Mouse (Mus musculus): ENCODE measurements around the gene Rras. TPM values are rescaled to one million over a fixed set of nuclear protein-coding genes. Genes with fewer than 3 reads are reported as not detected.

The Rras gene
- total and polyA plus RNA-seq, 3 experiments, result 3.2 to 16.3 (median 5.6) TPM

DNA sequence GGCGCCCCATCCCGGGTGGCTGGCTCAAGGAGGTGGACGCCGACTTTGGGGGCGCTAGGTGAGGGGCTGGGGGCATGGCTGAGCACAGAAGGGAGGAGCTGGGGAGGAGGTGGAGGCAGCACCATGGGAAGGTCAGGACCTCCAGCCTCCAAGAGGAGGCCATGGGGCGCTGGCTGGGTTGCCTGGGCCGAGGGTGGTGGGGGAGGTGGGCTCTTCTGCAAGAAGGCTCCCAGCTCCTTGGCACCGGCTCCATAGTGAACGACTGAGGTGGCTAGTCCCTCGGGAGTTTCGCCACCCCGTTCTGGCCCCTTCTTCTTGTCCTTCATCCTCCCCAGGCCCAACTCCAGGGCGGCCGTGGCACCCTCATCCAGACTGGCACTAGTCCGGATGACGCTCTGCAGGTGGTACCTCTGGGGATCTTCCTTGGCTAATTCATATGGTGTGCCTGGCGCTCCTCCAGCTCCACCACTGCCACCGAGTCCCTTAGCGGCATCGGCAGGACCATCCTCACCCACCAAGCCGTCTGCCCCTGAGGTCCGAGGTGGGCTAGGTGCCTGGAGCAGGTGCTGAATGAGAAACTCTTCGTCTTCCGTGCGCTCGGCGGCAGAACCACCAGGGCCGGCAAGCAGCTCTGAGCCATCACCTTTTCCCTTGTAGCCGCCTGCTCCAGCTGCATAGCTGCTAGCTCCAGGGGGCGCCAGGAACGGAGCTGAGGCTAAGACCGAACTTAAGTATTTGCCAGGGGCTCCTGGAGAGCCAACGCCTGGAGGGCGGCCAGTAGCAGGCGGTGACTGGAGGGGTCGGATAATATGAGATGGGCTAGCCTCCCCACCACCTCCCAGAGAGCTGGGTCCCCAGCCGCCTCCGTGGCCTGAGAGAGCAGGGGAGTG lies 30.5 kb downstream of the Rras start:
- TF ChIP-seq POLR2AphosphoS5 (IDR thresholded peaks at IDR 0.05; ENCODE audit: insufficient replicate concordance, low read depth, low read length), result no peak
- no peak for TF ChIP-seq CTCF (IDR thresholded peaks at IDR 0.05; ENCODE audit: low read depth, low read length)
- no peak for TF ChIP-seq GATA2 (IDR thresholded peaks at IDR 0.05; ENCODE audit: borderline replicate concordance, low read depth, low read length)
- TF ChIP-seq TAL1 (conservative IDR thresholded peaks at IDR 0.05; ENCODE audit: low read depth, low read length), result no peak
- TF ChIP-seq GATA1 (IDR thresholded peaks at IDR 0.05; ENCODE audit: borderline replicate concordance, low read length), result no peak
- DNase-seq (ENCODE audit: low spot score) (no peak), ATAC-seq (ENCODE audit: extremely low read depth, insufficient number of reproducible peaks, low FRiP score, poor library complexity, severe bottlenecking) (no peak)
- Histone ChIP-seq H3K4me1 (ENCODE audit: insufficient read depth, low read depth, low read length) (peaks cover 48% of the 10 kb centered on the region), H3K9me3 (replicated peaks) (no peaks in the 10 kb centered on the region), H3K27me3 (ENCODE audit: insufficient read depth, low read length) (no peaks in the 10 kb centered on the region), H3K36me3 (replicated peaks) (peaks cover 84% of the 10 kb centered on the region), H3K4me3 (ENCODE audit: low read depth, low read length) (no peak overlapping the region)

GRCm38 (mm10) chr7:45048923-45049657 lies 31.3 kb downstream of the Rras start:
- no peaks in the 10 kb centered on the region for H3K27me3 ChIP-seq (ENCODE audit: insufficient read depth, low read length)
- peaks cover 76% of the 10 kb centered on the region for H3K36me3 ChIP-seq (replicated peaks)
- no peaks in the 10 kb centered on the region for H3K9me3 ChIP-seq (replicated peaks)
- no peak for ATAC-seq (ENCODE audit: extremely low read depth, insufficient number of reproducible peaks, low FRiP score, poor library complexity, severe bottlenecking)
- peaks cover 53% of the 10 kb centered on the region for H3K4me1 ChIP-seq (ENCODE audit: insufficient read depth, low read depth, low read length)
- no peak overlapping the region for H3K4me3 ChIP-seq (ENCODE audit: low read depth, low read length)
- no peak for DNase-seq (ENCODE audit: low spot score)
- TF ChIP-seq GATA2 (IDR thresholded peaks at IDR 0.05; ENCODE audit: borderline replicate concordance, low read depth, low read length) (no peak), CTCF (IDR thresholded peaks at IDR 0.05; ENCODE audit: low read depth, low read length) (no peak), TAL1 (conservative IDR thresholded peaks at IDR 0.05; ENCODE audit: low read depth, low read length) (no peak), GATA1 (IDR thresholded peaks at IDR 0.05; ENCODE audit: borderline replicate concordance, low read length) (no peak), POLR2AphosphoS5 (IDR thresholded peaks at IDR 0.05; ENCODE audit: insufficient replicate concordance, low read depth, low read length) (no peak)

GRCm38 (mm10) chr7:45050945-45051600 lies 33.3 kb downstream of the Rras start:
- ATAC-seq (ENCODE audit: extremely low read depth, insufficient number of reproducible peaks, low FRiP score, poor library complexity, severe bottlenecking) (peak; percentile 47), DNase-seq (ENCODE audit: low spot score) (peak; percentile 83)
- H3K4me3 ChIP-seq (ENCODE audit: low read depth, low read length), result peak overlapping the region; percentile 85
- H3K36me3 ChIP-seq (replicated peaks), result peaks cover 57% of the 10 kb centered on the region
- TF ChIP-seq CTCF (IDR thresholded peaks at IDR 0.05; ENCODE audit: low read depth, low read length), result no peak
- no peak for TF ChIP-seq GATA1 (IDR thresholded peaks at IDR 0.05; ENCODE audit: borderline replicate concordance, low read length)
- no peak for TF ChIP-seq GATA2 (IDR thresholded peaks at IDR 0.05; ENCODE audit: borderline replicate concordance, low read depth, low read length)
- H3K4me1 ChIP-seq (ENCODE audit: insufficient read depth, low read depth, low read length), result peaks cover 58% of the 10 kb centered on the region
- no peaks in the 10 kb centered on the region for H3K27me3 ChIP-seq (ENCODE audit: insufficient read depth, low read length)
- H3K9me3 ChIP-seq (replicated peaks), result no peaks in the 10 kb centered on the region

GRCm38 (mm10) chr7:45051601-45051974 lies 33.8 kb downstream of the Rras start:
- H3K4me1 ChIP-seq (ENCODE audit: insufficient read depth, low read depth, low read length), result peaks cover 58% of the 10 kb centered on the region
- TF ChIP-seq POLR2AphosphoS5 (IDR thresholded peaks at IDR 0.05; ENCODE audit: insufficient replicate concordance, low read depth, low read length), result no peak
- no peak for TF ChIP-seq CTCF (IDR thresholded peaks at IDR 0.05; ENCODE audit: low read depth, low read length)
- TF ChIP-seq TAL1 (conservative IDR thresholded peaks at IDR 0.05; ENCODE audit: low read depth, low read length), result no peak
- TF ChIP-seq GATA1 (IDR thresholded peaks at IDR 0.05; ENCODE audit: borderline replicate concordance, low read length), result no peak
- no peak for TF ChIP-seq GATA2 (IDR thresholded peaks at IDR 0.05; ENCODE audit: borderline replicate concordance, low read depth, low read length)
- H3K4me3 ChIP-seq (ENCODE audit: low read depth, low read length), result peak overlapping the region; percentile 85
- no peaks in the 10 kb centered on the region for H3K9me3 ChIP-seq (replicated peaks)
- peaks cover 51% of the 10 kb centered on the region for H3K36me3 ChIP-seq (replicated peaks)
- no peak for ATAC-seq (ENCODE audit: extremely low read depth, insufficient number of reproducible peaks, low FRiP score, poor library complexity, severe bottlenecking)
- no peaks in the 10 kb centered on the region for H3K27me3 ChIP-seq (ENCODE audit: insufficient read depth, low read length)
- no peak for DNase-seq (ENCODE audit: low spot score)

GRCm38 (mm10) chr7:45052181-45052861 lies 34.6 kb downstream of the Rras start:
- Histone ChIP-seq H3K27me3 (ENCODE audit: insufficient read depth, low read length) (no peaks in the 10 kb centered on the region), H3K4me3 (ENCODE audit: low read depth, low read length) (peak overlapping the region; percentile 85), H3K9me3 (replicated peaks) (no peaks in the 10 kb centered on the region), H3K4me1 (ENCODE audit: insufficient read depth, low read depth, low read length) (peaks cover 54% of the 10 kb centered on the region), H3K36me3 (replicated peaks) (peaks cover 44% of the 10 kb centered on the region)
- TF ChIP-seq POLR2AphosphoS5 (IDR thresholded peaks at IDR 0.05; ENCODE audit: insufficient replicate concordance, low read depth, low read length) (no peak), CTCF (IDR thresholded peaks at IDR 0.05; ENCODE audit: low read depth, low read length) (no peak), GATA2 (IDR thresholded peaks at IDR 0.05; ENCODE audit: borderline replicate concordance, low read depth, low read length) (no peak), GATA1 (IDR thresholded peaks at IDR 0.05; ENCODE audit: borderline replicate concordance, low read length) (no peak), TAL1 (conservative IDR thresholded peaks at IDR 0.05; ENCODE audit: low read depth, low read length) (no peak)
- ATAC-seq (ENCODE audit: extremely low read depth, insufficient number of reproducible peaks, low FRiP score, poor library complexity, severe bottlenecking) (no peak), DNase-seq (ENCODE audit: low spot score) (peak; percentile 40)
